Mouse (Mus musculus) gastrocnemius, postnatal 4 days (tissue): Measurements from ENCODE around the gene Abcg1. TPM values are rescaled to one million over a fixed set of nuclear protein-coding genes. Genes with fewer than 3 reads are reported as not detected.

ENCODE experiments used
- DNase-seq, 2 experiments: peaks; one replicate each; pipeline ENCODE4 v3.0.0; 2021 to 2022; ENCODE audit warnings: low spot score in 2 of 2, mixed read lengths in 2 of 2
- total RNA-seq, 2 experiments: library from RNA; stranded (reverse); gene quantifications; 2 replicates each; pipeline ENCODE4 v1.2.3; 2021

Gene Abcg1
- total RNA-seq, 2 experiments from 2014 or later, result 5.9 to 6.8 TPM

DNA sequence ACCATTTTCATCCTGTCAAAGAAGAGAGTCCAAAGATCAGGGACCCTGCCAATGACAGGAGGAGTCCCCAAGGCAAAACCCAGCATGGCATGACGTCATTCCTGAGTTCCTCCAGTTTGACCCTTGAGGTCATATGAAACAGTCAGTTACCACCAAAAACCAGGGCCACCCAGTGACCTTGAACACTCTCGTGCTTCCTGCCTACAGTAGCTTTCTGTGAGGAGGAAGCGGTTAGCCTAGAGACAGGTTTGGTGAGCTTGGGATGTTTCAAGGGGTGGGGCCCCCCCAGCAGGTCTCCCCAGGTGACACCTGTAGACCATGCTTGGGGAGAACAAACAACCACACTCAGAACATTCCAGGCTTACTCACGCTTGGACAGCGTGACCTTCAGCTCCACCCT, 20.1 kb downstream of the Abcg1 start:
- no peak for DNase-seq

DNA sequence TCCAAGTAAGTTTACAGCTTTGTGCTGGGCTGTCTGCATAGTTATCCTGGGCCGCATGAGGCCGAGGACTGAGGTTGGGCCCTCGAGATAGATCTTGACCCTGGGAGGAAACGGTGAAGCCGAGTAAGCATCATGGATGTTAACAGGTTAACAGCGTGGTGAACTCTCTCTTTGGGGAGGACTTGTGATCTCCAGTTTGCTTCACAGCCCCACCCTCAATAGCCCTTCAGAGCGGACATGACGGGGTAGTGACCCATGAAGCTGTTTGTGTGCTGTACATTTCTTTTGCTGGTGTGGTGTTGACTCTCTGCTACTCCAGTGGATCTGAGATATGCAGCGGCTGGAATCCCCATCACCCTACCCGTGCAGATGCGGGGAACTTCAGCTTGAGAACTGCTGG, 21.1 kb downstream of the Abcg1 start:
- no peak for DNase-seq

DNA sequence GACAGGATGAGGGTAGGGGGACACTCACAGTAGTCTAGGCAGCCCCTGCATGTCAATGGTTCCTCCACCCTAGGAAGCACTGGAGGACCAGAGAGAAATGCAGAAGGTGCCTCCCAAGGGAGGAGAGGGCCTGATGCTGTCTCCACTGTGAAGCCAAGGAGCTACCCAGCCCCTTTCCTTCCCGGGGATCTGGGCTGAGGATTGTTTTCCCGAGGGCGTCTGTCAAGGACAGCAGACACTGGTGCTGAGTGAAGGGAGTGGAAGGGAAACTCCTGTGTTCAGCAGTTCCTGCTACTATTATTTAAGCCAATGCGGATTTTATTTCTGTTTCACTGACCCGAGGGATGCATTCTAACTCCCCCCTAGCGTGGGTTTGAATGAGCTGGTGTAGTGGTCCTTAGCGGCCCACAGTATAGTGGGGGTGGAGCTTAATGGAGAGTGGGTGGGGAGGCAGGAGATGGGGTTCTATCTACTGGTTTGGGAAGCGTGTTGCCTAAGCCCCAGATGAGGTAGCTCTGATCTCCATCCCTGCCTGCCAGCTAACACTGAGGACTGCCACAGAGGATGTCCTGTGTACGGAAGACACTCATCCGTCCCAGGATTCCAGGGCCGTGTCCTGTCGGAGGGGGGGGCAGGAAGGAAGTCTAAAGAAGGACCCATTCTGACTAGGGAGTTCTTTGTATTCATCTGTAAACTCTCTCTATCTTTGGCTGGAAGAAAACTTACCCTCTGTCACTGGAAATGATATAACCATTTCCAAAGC, 21.8 kb downstream of the Abcg1 start:
- DNase-seq, result no peak

DNA sequence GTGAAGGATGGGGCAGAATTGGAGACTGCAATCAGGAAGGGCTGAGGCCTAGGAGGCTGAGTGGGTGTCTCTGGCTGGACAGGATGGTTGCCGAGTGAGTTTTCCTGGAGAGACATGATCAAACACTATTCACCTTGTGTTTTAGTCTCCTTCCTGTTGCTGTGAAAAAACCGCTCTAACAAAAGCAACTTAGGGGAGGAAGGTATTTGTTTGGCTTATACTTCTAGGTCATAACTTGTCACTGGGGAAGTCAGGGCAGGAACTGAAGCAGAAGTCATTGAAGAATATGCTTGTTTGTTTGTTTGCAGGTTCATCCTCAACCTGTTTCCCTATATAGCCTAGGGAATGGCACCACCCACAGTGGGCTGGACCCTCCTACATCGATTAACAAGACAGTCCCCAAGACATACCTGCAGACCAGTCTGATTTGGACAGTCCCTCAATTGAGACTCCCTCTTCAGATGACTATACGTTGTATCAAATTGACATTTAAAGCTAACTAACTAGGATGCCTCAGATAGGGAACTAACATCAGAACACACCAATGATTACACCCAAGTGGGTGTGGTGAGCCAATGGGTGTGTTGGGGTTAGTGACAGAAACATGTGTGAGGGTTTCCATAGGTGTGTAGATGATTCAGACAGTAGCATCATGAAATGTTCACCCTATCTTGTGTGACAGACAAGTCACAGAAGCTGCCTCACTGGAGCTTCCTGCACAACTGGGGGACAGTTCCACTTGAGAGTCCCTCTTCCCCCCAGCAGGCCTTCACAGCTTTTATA, 25.0 kb downstream of the Abcg1 start:
- DNase-seq, result no peak

DNA sequence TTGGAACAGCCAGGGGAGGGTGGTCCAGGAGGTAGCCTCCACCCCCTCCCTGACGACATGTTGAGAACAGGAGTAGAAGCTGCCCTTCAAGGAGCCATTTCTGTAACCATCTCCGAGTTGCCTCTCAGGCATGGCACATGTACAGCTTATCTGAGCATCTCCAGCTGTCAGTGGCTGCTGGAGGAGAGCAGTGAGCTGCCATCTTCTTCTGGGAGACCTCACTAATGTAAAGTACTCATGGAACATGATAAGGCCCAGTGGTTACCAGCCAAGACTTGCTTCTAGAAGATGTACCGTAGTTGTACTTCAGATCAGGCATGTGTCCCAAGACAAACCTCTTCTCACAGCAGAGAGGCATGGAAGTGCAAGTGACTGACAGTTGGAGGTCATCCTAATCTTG, 28.0 kb downstream of the Abcg1 start:
- DNase-seq, result no peak

DNA sequence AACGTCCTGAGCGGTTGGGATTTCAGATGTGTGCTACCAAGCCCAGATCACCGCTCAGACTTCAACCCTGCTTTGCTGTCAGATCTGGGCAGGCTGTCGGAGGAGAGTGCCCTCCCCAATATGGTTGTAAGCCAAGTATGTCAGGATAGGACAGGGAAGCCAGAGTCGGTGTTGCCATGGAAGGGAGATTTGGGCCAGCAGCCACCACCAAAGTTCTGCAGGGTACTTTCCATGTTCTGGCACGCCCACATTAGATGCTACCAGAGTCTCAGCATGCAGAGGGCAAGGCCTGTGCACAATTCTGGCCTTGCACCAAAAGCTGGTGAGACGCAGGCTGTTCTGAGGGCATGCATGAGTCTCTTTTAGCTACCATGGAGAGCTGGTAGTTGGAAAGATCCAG, 28.7 kb downstream of the Abcg1 start:
- no peak for DNase-seq

DNA sequence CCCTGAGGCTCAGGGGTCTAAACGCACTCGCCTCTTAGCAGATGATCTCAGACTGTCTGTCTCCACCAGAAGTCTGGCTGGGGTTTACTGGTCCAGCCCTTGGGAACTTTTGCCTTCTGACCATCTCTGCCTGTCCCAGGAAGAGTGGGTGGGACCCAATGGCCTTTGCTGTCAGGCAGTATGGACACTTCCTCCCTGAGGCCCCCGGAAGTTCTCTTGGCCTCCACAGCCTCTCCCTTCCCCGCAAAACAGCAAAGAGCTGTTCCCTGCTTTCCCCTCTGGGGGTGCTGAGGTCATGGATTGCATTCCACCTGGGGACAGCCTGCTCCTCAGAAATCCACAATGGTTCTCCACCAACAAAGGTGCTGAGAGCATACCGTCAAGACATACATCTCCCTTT, 31.2 kb downstream of the Abcg1 start:
- DNase-seq, result no peak

DNA sequence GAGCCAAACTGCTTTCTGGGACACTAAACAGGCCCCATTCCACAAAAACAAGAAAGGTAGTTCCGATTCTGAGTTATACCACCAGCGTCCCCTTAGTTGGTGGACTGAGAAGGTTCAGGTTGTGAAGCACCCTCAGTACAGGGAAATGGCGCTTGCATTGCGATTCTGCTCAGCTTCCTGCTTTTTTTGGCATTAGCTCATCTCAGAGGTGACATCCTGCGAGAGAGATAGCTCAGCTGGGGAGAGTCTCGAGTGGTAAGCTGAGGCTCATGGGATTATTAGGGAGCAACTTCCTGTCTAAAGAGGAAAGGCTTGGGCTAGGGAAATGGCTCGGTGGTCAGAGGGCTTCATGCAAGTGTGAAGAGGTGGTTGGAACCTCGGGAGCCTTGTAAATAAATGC, 32.4 kb downstream of the Abcg1 start:
- DNase-seq, result no peak

DNA sequence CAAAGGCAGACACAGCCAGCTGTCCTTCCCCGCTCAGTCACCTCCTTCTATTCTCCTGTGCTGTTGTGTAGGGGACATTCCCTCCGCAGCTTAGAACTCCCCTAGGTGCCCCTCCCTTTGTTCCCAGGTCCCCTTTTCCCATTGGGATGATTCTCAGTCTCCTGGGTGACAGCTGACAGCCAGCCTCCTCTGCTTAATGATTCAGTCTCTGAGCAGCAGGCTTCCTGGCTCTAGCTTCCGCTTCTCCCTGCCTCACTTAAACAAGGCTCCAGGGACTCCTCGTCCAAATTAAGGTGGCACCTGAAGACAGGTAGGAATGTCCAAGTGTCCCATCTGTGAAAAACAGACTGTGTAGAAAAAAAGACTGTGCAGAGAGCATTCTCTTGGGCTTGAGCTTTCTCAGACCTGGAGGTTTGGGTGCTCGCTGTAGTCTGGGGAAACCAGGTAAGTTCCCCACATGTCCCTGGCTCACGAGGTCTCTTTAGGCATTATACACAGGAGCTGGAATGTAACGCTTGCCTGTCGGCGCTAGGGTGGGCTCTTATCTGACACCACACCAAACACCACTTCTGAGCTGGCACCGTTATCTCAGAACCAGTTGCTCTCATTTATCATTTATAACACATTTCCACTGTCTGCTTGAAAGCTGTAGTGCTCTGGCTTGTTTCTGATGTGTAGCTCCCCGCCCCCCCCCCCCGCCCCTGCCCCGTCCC, 33.7 kb downstream of the Abcg1 start:
- no peak for DNase-seq

DNA sequence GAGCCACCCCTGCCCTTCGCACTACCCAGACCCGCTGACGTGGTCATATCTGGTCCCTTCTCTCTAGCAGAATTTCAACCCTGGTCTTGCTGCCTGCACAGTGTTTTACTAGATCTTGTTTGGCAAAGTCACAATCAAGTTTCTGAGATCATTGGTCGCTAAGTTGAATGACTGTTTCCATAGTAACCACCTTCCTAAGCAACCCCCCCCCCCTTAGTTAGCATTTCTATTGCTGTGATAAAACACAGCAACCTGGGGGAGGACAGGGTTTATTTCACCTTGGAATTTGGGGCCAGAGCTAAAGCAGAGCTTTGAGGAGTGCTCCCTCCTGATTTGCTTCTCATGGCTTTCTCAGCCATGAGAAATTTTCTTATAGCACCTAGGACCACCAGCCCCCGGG, 37.3 kb downstream of the Abcg1 start:
- no peak for DNase-seq

DNA sequence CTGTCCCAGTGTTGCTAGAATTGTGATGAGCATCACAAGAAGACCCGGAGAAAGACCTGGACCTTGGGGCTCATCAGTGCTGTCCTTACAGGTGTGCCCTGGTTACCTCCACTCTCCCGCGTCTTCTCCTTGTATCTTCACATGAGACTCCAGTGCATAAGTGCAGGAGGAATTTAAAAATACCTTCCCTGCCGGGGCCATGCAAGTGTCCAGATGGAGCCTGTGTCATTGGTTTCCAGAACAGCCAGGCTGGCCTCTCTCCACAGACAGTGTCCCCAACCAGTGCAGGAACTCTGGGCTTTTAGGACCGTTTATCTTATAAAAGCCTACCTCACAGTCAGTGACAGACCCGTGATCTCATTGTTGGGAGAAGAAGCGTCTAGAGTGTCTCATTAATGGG, 38.1 kb downstream of the Abcg1 start:
- DNase-seq, result no peak

DNA sequence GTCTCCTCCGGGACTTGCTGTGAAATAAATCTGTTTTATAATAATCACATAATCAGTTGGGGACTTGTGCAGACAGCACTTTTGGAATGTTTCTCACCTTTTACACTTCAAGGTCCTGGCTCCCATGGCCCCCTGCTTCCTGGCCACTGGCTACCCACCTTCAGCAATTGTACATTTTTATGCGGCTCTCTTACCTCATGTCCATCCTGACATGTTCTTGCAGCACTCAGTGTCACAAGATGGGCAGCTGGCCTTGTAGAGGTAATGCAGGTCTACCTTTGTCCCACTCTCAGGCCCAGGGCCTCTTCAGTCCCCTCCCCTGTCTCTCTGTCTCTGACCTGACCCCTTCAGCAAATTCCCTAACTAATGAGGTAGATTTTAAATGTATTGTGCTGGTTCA, 39.4 kb downstream of the Abcg1 start:
- no peak for DNase-seq

DNA sequence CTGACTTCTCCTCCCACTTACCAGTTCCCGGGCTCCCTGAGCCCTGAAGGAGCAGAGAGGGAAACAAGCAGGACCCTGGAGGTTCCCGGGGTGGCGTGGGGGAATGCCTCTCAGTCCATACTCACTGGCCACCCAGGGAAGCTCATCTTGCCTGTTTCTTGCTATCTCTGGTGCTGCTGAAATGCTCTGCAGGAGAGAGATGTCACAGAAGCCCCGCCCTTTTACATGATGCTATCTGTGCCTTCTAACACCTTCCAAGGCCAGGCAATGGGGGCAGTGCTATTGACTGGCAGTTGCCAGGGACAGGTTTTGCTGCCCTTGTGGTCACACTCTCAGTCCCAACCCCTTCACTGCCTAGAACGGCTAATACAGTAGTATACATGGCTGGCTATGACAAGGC, 41.3 kb downstream of the Abcg1 start:
- DNase-seq, result no peak

DNA sequence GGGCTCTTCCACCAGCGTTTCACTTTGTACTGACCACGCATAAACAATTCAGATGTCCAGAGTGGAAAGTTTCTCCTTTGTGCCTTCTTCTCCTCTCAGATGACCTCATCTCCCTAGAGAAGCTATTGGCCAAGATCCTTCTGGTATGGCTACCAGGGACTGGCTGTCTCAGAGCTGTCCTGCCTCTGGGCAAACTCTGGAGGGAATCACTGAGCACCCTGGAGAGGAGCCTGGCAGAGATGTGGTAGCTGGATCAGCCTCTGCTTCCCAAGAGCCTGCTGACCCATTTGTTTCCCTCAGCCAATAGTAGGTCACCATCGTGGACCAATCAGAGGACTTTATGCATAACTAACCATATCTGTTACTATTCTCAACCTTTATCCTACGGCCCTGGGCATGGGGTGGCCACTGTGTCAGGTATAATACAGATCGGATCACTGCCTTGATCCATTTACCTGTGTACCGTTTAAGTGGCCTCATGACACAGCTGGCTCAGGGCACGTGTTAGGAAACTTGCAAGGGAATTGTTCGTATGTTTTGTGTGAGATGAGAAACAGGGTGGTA, 45.6 kb downstream of the Abcg1 start:
- DNase-seq, result no peak

DNA sequence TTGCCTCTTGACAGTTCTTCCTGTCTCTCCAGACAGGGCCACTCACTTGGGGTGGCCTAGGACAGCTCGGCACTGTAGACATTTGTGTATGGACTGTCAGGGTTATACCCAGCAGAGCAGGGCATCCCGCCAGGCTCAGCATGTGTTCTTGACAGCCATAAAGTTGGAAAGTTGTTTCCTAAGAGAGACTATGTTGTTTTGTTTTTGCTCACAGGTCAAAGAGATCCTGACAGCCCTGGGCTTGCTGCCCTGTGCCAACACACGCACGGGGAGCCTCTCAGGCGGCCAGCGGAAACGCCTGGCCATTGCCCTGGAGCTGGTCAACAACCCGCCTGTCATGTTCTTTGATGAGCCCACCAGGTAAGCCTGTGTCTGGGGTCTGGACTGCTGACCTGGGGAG, 46.3 kb downstream of the Abcg1 start:
- DNase-seq, result no peak

DNA sequence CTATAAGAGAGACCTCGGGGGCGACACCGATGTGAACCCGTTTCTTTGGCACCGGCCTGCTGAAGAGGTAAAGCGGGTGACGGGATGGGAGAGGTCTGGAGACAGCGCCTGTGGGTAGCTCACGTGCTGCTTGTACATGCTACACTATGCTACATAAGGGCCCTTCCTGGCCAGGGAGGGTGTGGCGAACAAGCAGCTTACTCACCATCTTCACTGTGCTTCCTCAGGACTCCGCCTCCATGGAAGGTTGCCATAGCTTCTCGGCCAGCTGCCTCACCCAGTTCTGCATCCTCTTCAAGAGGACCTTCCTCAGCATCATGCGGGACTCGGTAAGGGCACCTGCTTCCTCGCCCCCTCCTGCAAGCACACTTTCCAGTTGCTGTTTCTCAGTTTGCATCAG, 50.9 kb downstream of the Abcg1 start:
- no peak for DNase-seq

DNA sequence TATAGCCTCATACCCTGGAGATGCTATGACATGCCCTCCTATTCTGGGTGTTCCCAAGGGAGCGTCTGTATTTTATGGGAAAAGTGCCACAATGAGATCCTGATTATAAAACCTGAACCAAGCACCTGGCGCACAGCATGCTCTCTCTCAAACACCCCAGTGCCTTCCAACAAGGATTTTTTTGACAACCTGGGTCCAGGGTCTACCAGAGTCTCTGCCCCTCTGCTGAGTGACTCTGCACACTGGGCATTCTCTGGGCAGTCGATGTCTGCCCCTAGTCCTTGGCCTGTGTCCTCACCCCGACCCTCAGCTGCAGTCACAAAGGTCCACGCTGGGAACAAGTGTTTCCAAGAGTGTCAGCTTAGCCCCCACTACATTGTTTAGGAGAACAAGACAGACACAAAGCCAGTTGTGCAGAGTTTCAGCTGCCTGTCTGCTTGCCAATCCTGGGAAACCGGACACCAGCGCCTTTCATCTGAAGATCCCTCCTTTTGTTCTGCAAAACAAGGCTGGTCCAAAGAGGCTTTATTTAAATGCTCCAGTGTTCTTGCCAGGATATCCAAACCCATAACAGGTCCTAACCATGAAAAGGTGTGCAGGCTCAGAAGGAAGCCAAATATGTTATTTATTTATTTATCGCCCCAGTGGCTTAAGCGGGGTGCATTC, 55.8 kb downstream of the Abcg1 start:
- DNase-seq, result no peak

DNA sequence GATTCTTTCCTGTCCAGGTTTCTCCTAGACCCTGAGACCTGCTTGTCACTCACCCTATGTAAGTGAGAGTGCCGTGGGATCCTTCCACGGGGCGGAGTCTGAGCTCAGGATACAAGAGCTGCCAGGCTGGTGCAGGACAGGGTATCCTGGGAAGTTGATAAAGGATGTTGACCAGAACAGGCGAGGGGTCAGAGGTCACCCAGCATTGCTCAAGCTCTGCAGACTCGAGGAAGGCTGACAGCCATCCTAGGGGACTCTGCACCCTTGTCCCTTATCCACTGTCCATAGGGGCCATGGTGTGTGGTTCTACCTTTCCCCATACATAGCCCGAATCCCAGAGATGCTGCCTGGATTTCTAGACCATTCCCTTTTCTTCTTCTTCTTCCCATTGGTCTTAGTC, 58.6 kb downstream of the Abcg1 start:
- no peak for DNase-seq

DNA sequence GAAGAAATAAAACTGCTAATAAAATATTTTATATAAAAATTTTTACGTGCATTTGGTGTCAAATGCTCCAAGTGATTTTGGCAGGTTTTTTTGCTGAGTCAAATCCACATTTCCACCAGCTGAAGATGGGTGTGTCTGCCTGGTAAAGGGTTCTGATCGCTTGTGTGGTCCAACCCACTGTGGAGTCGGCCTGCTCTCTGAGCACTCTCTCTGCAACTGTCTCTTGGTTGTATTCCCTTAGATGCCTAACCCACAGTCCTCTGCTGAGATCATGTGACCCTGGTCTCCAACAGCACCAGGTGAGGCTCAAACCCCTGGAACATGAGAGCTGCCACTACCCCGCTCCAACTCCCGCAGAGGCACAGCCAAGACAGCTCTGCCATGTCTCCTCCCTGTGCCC, 60.5 kb downstream of the Abcg1 start:
- no peak for DNase-seq

DNA sequence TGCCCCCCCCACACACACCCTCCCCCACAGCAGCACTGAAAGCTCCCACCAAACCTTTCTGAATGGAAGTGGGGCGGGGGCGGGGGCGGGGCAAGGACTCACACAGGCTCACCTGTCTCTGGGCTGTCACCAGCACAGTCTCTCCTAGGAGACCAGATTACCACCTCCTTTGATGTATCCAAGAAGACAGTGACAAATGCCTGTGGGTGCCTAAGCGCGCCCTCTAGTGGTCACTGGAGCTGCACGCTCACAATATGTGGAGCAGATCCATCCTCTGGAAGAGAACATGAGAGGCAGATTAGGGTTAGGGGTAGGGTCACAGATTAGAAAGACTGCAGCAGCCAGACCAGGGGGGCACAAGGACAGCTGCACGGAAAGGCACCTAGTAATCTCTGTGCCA, 62.0 kb downstream of the Abcg1 start:
- peak; percentile 50 to 78 for DNase-seq

DNA sequence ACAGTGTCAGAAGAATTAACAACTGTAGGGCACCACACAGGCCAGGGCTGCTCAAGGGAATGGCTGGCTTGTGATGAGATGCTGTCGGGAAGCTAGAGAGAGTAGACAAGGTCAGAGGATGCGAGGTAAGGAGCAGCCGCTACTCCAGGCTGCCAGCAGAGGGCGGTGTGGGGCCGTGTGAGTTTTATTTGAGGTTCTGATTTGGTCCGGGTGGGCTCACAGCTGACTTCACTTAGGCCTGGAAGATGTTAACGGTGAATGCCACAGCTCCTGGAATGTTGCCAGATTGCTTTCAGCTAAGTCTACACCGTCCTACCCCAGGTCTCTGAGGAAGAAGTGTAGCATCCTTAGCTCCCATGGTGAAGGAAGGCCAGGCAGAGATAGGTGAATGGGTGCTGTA, 64.5 kb downstream of the Abcg1 start:
- peak in 1 of 2 experiments; percentile 37 for DNase-seq
